Mouse (Mus musculus) kidney, adult 2 months (tissue): ENCODE measurements around the gene Lsmem1.

ENCODE experiments used
- CTCF ChIP-seq: fragments of 200-500 bp; conservative IDR thresholded peaks from 2 replicates; pipeline ENCODE4 v1.5.1; 2011; ENCODE audit warnings: low read depth, mild to moderate bottlenecking, control low read depth, low read length, moderate library complexity, mixed read lengths; ENCODE audit not compliant: insufficient read depth, insufficient read length
- POLR2A ChIP-seq: fragments of 200-500 bp; IDR thresholded peaks from one replicate; pipeline ENCODE4 v1.6.1; 2011; ENCODE audit warnings: low read depth, low read length, control low read depth

- TF ChIP-seq POLR2A: peak; percentile 34
- no peak for TF ChIP-seq CTCF
These were observed 23.2 kb upstream of the Lsmem1 start for GRCm38 (mm10) chr12:40222251-40223081.
